Mouse (Mus musculus): ENCODE measurements around the gene Ulk4.

GRCm38 (mm10) chr9:121062671-121063070 is 214.3 kb downstream of the Ulk4 start:
- no peak for TF ChIP-seq CTCF (IDR thresholded peaks at IDR 0.05; ENCODE audit: low read depth)
- no peak for TF ChIP-seq EP300 (IDR thresholded peaks at IDR 0.05; ENCODE audit: low read depth)
